In genomic region chr13:22006334-22007120, GRCm38 (mm10) we compare ENCODE assay signal across 8 mouse cellular contexts. TPM values are rescaled to one million over a fixed set of nuclear protein-coding genes. Genes with fewer than 3 reads are reported as not detected.
DNase-seq lines count a peak whose midpoint lies in the region; ATAC-seq and TF ChIP-seq lines count a peak whose summit lies in the region.

No protein-coding gene starts in this region.

- no peaks in the 10 kb centered on the region for H3K36me3 ChIP-seq in liver, postnatal 0 days (replicated peaks; ENCODE audit: insufficient read depth, low read length)
- no peaks in the 10 kb centered on the region for H3K36me3 ChIP-seq in neural tube, embryonic 11.5 days (ENCODE audit: control insufficient read depth, insufficient read depth, low read length)

- peaks cover 61% of the 10 kb centered on the region for H3K27me3 ChIP-seq in liver, postnatal 0 days (ENCODE audit: insufficient read depth, low read length)
- peaks cover 95% of the 10 kb centered on the region for H3K27me3 ChIP-seq in neural tube, embryonic 11.5 days (ENCODE audit: control insufficient read depth, insufficient read depth, low read length)

- intact Hi-C loops in left cerebral cortex, postnatal 4 days (cut with DNase I): no loop called here

- H3K4me1 ChIP-seq in liver, postnatal 0 days (ENCODE audit: insufficient read depth): peaks cover 19% of the 10 kb centered on the region
- peaks cover 14% of the 10 kb centered on the region for H3K4me1 ChIP-seq in neural tube, embryonic 11.5 days (ENCODE audit: control insufficient read depth, insufficient read depth, low read length)

- peak; percentile 71 for ATAC-seq in erythroblast, adult 5-6 weeks (replicated peaks; ENCODE audit: low FRiP score, poor library complexity, severe bottlenecking)
- peak; percentile 83 for ATAC-seq in liver, postnatal 0 days
- ATAC-seq in neural tube, embryonic 11.5 days (ENCODE audit: insufficient read depth, low FRiP score, low TSS enrichment): peak; percentile 76

- no peak; the same call in 1 of the 2 replicates for TF ChIP-seq CTCF in liver, postnatal 0 days (IDR thresholded peaks at IDR 0.05; ENCODE audit: low read depth)

- H3K9ac ChIP-seq in liver, postnatal 0 days (replicated peaks): peak overlapping the region; percentile 35
- H3K9ac ChIP-seq in neural tube, embryonic 11.5 days (ENCODE audit: low read length): no peak overlapping the region

- under 1% methylated on average over 38 of the region's 38 CpGs for WGBS in liver, postnatal 0 days (ENCODE audit: insufficient replicate concordance)
- under 1% methylated on average over 38 of the region's 38 CpGs for WGBS in neural tube, embryonic 11.5 days

- no peaks in the 10 kb centered on the region for H3K9me3 ChIP-seq in liver, postnatal 0 days (ENCODE audit: low read length)
- no peaks in the 10 kb centered on the region for H3K9me3 ChIP-seq in neural tube, embryonic 11.5 days (ENCODE audit: control insufficient read depth, low read length)

- no peak overlapping the region for H3K27ac ChIP-seq in liver, postnatal 0 days (ENCODE audit: low read depth)
- no peak overlapping the region for H3K27ac ChIP-seq in neural tube, embryonic 11.5 days (ENCODE audit: low read depth, low read length)

- no peak for TF ChIP-seq EP300 in liver, postnatal 0 days (IDR thresholded peaks at IDR 0.05; ENCODE audit: low read depth)

- DNase-seq in urinary bladder, postnatal 14 days (ENCODE audit: low spot score): peak; percentile 61
- no peak for DNase-seq in urinary bladder, postnatal 25 days (ENCODE audit: low spot score)
- peak; percentile 88 for DNase-seq in induced T-regulatory cell, adult 2 months (ENCODE audit: low read depth)
- peak; percentile 78 for DNase-seq in liver, postnatal 0 days
- peak; percentile 69 for DNase-seq in neural tube, embryonic 11.5 days (ENCODE audit: low spot score)
- DNase-seq in thymus, postnatal 4 days: peak; percentile 80
- no peak for DNase-seq in left cerebral cortex, postnatal 4 days

- H3K4me3 ChIP-seq in liver, postnatal 0 days (ENCODE audit: low read depth, low read length): peak overlapping the region; percentile 59
- H3K4me3 ChIP-seq in neural tube, embryonic 11.5 days (ENCODE audit: low read depth, low read length): peak overlapping the region; percentile 44

- peak overlapping the region; percentile 91 for H3K4me2 ChIP-seq in liver, postnatal 0 days (ENCODE audit: low read depth, low read length)
- H3K4me2 ChIP-seq in neural tube, embryonic 11.5 days (ENCODE audit: low read depth): peak overlapping the region; percentile 79

RNA-seq across cellular contexts. Expression of gene Prss16, which starts 3.0 kb away (rescaled TPM):
- 2.7 and 6.3 TPM in 2 replicates for total RNA-seq in erythroblast, adult 5-6 weeks (2015; ENCODE audit: low replicate concordance)
- 1.8 and 2.2 TPM in 2 replicates for total RNA-seq in erythroblast, adult 5-6 weeks (2017; ENCODE audit: low replicate concordance)
- 0.92 and 1.1 TPM in 2 replicates for polyA plus RNA-seq in liver, postnatal 0 days (2015; fragmentation: Nextera tagmentation; extraction: Ambion mirVana)
- polyA plus RNA-seq in neural tube, embryonic 11.5 days (2014; fragmentation: Nextera tagmentation; extraction: Ambion mirVana): 0.21 and 0.27 TPM in 2 replicates
- total RNA-seq in left cerebral cortex, postnatal 4 days (2021): not detected

RNA-seq across cellular contexts. Expression of gene Pom121l2, which starts 25.5 kb away (rescaled TPM):
- total RNA-seq in erythroblast, adult 5-6 weeks (2015; ENCODE audit: low replicate concordance): not detected in 2 replicates
- total RNA-seq in erythroblast, adult 5-6 weeks (2017; ENCODE audit: low replicate concordance): not detected in 2 replicates
- not detected in 2 replicates for polyA plus RNA-seq in liver, postnatal 0 days (2015; fragmentation: Nextera tagmentation; extraction: Ambion mirVana)
- polyA plus RNA-seq in neural tube, embryonic 11.5 days (2014; fragmentation: Nextera tagmentation; extraction: Ambion mirVana): 0.16 and 0.19 TPM in 2 replicates
- under 1 TPM in 1 of 2 experiments, not detected in 1; 0.12 TPM for total RNA-seq in left cerebral cortex, postnatal 4 days (2021)

RNA-seq across cellular contexts. Expression of gene Hist1h2ah, which starts 28.8 kb away (rescaled TPM):
- total RNA-seq in erythroblast, adult 5-6 weeks (2015; ENCODE audit: low replicate concordance): 2.5 TPM in 1 of 2 replicates, not detected in the other
- 462 and 930 TPM in 2 replicates for total RNA-seq in erythroblast, adult 5-6 weeks (2017; ENCODE audit: low replicate concordance)
- polyA plus RNA-seq in liver, postnatal 0 days (2015; fragmentation: Nextera tagmentation; extraction: Ambion mirVana): 8.6 and 9.9 TPM in 2 replicates
- 6.6 and 16.2 TPM in 2 replicates for polyA plus RNA-seq in neural tube, embryonic 11.5 days (2014; fragmentation: Nextera tagmentation; extraction: Ambion mirVana)
- total RNA-seq in left cerebral cortex, postnatal 4 days (2021): 100 to 1,000 TPM; 126 to 134 TPM

RNA-seq across cellular contexts. Expression of gene Hist1h2bk, which starts 29.1 kb away (rescaled TPM):
- 14.6 and 64.4 TPM in 2 replicates for total RNA-seq in erythroblast, adult 5-6 weeks (2015; ENCODE audit: low replicate concordance)
- total RNA-seq in erythroblast, adult 5-6 weeks (2017; ENCODE audit: low replicate concordance): 627 and 660 TPM in 2 replicates
- 1.7 and 2.2 TPM in 2 replicates for polyA plus RNA-seq in liver, postnatal 0 days (2015; fragmentation: Nextera tagmentation; extraction: Ambion mirVana)
- 6.2 and 10.8 TPM in 2 replicates for polyA plus RNA-seq in neural tube, embryonic 11.5 days (2014; fragmentation: Nextera tagmentation; extraction: Ambion mirVana)
- 100 to 1,000 TPM in 1 of 2 experiments, 10 to 100 TPM in 1; 95.1 to 120 TPM for total RNA-seq in left cerebral cortex, postnatal 4 days (2021)

RNA-seq across cellular contexts. Expression of gene Hist1h4i, which starts 34.6 kb away (rescaled TPM):
- total RNA-seq in erythroblast, adult 5-6 weeks (2015; ENCODE audit: low replicate concordance): 32.4 and 38.2 TPM in 2 replicates
- 129 and 151 TPM in 2 replicates for total RNA-seq in erythroblast, adult 5-6 weeks (2017; ENCODE audit: low replicate concordance)
- polyA plus RNA-seq in liver, postnatal 0 days (2015; fragmentation: Nextera tagmentation; extraction: Ambion mirVana): 18.0 and 18.3 TPM in 2 replicates
- polyA plus RNA-seq in neural tube, embryonic 11.5 days (2014; fragmentation: Nextera tagmentation; extraction: Ambion mirVana): 25.5 and 29.2 TPM in 2 replicates
- total RNA-seq in left cerebral cortex, postnatal 4 days (2021): 10 to 100 TPM; 89.3 to 89.6 TPM

Comparison
In these comparisons a context has a peak if more than half of its experiments do, and no peak if none do; other contexts are left out.
1. DNase-seq: peak in urinary bladder, postnatal 14 days (single experiment), induced T-regulatory cell, adult 2 months (single experiment), liver, postnatal 0 days (single experiment), neural tube, embryonic 11.5 days (single experiment) and thymus, postnatal 4 days (single experiment); none in urinary bladder, postnatal 25 days (single experiment) and left cerebral cortex, postnatal 4 days (single experiment).
2. Peak in every context shown above with its lines, with median percentiles within 50 percentile points of each other: ATAC-seq.